Mouse (Mus musculus) testis, adult 2 months (tissue): ENCODE results near the gene Mstn. TPM values are rescaled to one million over a fixed set of nuclear protein-coding genes. Genes with fewer than 3 reads are reported as not detected.

Experiments used
- H3K27ac ChIP-seq: fragments of 200-500 bp; 2 replicates; pipeline ENCODE4 v1.5.1; 2012; ENCODE audit warnings: low read depth, low read length; ENCODE audit not compliant: control insufficient read depth, insufficient read depth
- H3K27me3 ChIP-seq: fragments of 200-500 bp; 2 replicates; pipeline ENCODE4 v1.6.1; 2012; ENCODE audit warnings: mild to moderate bottlenecking, low read length, moderate library complexity; ENCODE audit not compliant: control insufficient read depth, insufficient read depth
- H3K36me3 ChIP-seq: fragments of 200-500 bp; 2 replicates; pipeline ENCODE4 v1.6.1; 2012; ENCODE audit warnings: mild to moderate bottlenecking, low read length; ENCODE audit not compliant: control insufficient read depth, insufficient read depth
- H3K4me1 ChIP-seq: fragments of 200-500 bp; 2 replicates; pipeline ENCODE4 v1.6.1; 2012; ENCODE audit warnings: low read length; ENCODE audit not compliant: control insufficient read depth, insufficient read depth
- H3K4me3 ChIP-seq: fragments of 200-500 bp; 2 replicates; pipeline ENCODE4 v1.5.1; 2012; ENCODE audit warnings: low read depth, mild to moderate bottlenecking, low read length, moderate library complexity, mixed read lengths; ENCODE audit not compliant: control insufficient read depth
- CTCF ChIP-seq: fragments of 200-500 bp; IDR thresholded peaks from 2 replicates; pipeline ENCODE4 v1.5.1; 2012; ENCODE audit warnings: low read depth, mild to moderate bottlenecking, inconsistent platforms, low read length, moderate library complexity; ENCODE audit not compliant: control insufficient read depth, insufficient read depth, insufficient replicate concordance
- POLR2A ChIP-seq: fragments of 200-500 bp; IDR thresholded peaks from 2 replicates; pipeline ENCODE4 v1.6.1; 2012; ENCODE audit warnings: low read depth, mild to moderate bottlenecking, inconsistent platforms, low read length, moderate library complexity; ENCODE audit not compliant: control insufficient read depth
- polyA plus RNA-seq: library from polyadenylated mRNA; depleted of rRNA; stranded (reverse); fragments of >200 nt; gene quantifications from 2 replicates; pipeline ENCODE4 v1.2.3, GENCODE M21; 2012; rRNA removed

Gene Mstn
- polyA plus RNA-seq, 1 experiment, result 0.06 TPM

- H3K4me3 ChIP-seq, result no peak overlapping the region
Observed at GRCm38 (mm10) chr1:53076656-53077055, 15.2 kb downstream of the Mstn start.

GRCm38 (mm10) chr1:53079876-53080275 is 18.4 kb downstream of the Mstn start:
- Histone ChIP-seq H3K4me3 (no peak overlapping the region), H3K4me1 (no peaks in the 10 kb centered on the region)
- TF ChIP-seq CTCF, result no peak
- TF ChIP-seq POLR2A, result no peak

More at GRCm38 (mm10) chr1:53076656-53077055, 15.2 kb downstream of the Mstn start:
- H3K36me3 ChIP-seq, result no peaks in the 10 kb centered on the region
- H3K27ac ChIP-seq, result no peak overlapping the region
- H3K27me3 ChIP-seq, result no peaks in the 10 kb centered on the region
- no peak for TF ChIP-seq POLR2A
- no peak for TF ChIP-seq CTCF
- no peaks in the 10 kb centered on the region for H3K4me1 ChIP-seq

GRCm38 (mm10) chr1:53080603-53081002 is 19.2 kb downstream of the Mstn start:
- H3K4me3 ChIP-seq, result no peak overlapping the region
- H3K36me3 ChIP-seq, result no peaks in the 10 kb centered on the region
- H3K27ac ChIP-seq, result no peak overlapping the region
- TF ChIP-seq POLR2A (no peak), CTCF (no peak)
- H3K27me3 ChIP-seq, result no peaks in the 10 kb centered on the region
- H3K4me1 ChIP-seq, result no peaks in the 10 kb centered on the region

More at GRCm38 (mm10) chr1:53079876-53080275, 18.4 kb downstream of the Mstn start:
- no peak overlapping the region for H3K27ac ChIP-seq
- no peaks in the 10 kb centered on the region for H3K36me3 ChIP-seq
- no peaks in the 10 kb centered on the region for H3K27me3 ChIP-seq

GRCm38 (mm10) chr1:53085256-53085655 is 23.8 kb downstream of the Mstn start:
- H3K27ac ChIP-seq, result no peak overlapping the region
- H3K36me3 ChIP-seq, result no peaks in the 10 kb centered on the region
- no peak for TF ChIP-seq POLR2A
- TF ChIP-seq CTCF, result no peak
- no peak overlapping the region for H3K4me3 ChIP-seq
- no peaks in the 10 kb centered on the region for H3K27me3 ChIP-seq
- no peaks in the 10 kb centered on the region for H3K4me1 ChIP-seq

- Histone ChIP-seq H3K27ac (no peak overlapping the region), H3K4me3 (no peak overlapping the region), H3K27me3 (no peaks in the 10 kb centered on the region), H3K4me1 (no peaks in the 10 kb centered on the region), H3K36me3 (no peaks in the 10 kb centered on the region)
- TF ChIP-seq POLR2A (no peak), CTCF (no peak)
Observed at GRCm38 (mm10) chr1:53085991-53086390, 24.6 kb downstream of the Mstn start.

GRCm38 (mm10) chr1:53093180-53093579 is 31.7 kb downstream of the Mstn start:
- no peaks in the 10 kb centered on the region for H3K4me1 ChIP-seq
- TF ChIP-seq POLR2A (no peak), CTCF (no peak)
- no peak overlapping the region for H3K4me3 ChIP-seq
- H3K36me3 ChIP-seq, result no peaks in the 10 kb centered on the region
- H3K27me3 ChIP-seq, result no peaks in the 10 kb centered on the region
- H3K27ac ChIP-seq, result no peak overlapping the region

- H3K4me3 ChIP-seq, result no peak overlapping the region
- no peaks in the 10 kb centered on the region for H3K4me1 ChIP-seq
- no peaks in the 10 kb centered on the region for H3K36me3 ChIP-seq
- H3K27me3 ChIP-seq, result no peaks in the 10 kb centered on the region
- H3K27ac ChIP-seq, result no peak overlapping the region
- TF ChIP-seq CTCF, result no peak
- no peak for TF ChIP-seq POLR2A
Observed at GRCm38 (mm10) chr1:53110561-53110960, 49.1 kb downstream of the Mstn start.

Other genes with a start within 250 kb of the Mstn start
- 31.2 and 32.5 TPM in 2 replicates for gene Inpp1, start 244.0 kb upstream of the Mstn start, polyA plus RNA-seq
- 3.6 and 5.0 TPM in 2 replicates for gene Hibch, start 216.7 kb upstream of the Mstn start, polyA plus RNA-seq
- gene 1700019D03Rik, start 41.5 kb upstream of the Mstn start, polyA plus RNA-seq, result 584 and 646 TPM in 2 replicates
- 36.0 and 52.2 TPM in 2 replicates for gene 1700019A02Rik, start 126.0 kb downstream of the Mstn start, polyA plus RNA-seq
- gene Pms1, start 235.4 kb downstream of the Mstn start, polyA plus RNA-seq, result 0.49 and 1.1 TPM in 2 replicates
- 1.5 and 2.5 TPM in 2 replicates for gene Ormdl1, start 235.5 kb downstream of the Mstn start, polyA plus RNA-seq
- 3.5 and 4.4 TPM in 2 replicates for gene Gm28778, start 235.5 kb downstream of the Mstn start, polyA plus RNA-seq